Mouse (Mus musculus) heart, postnatal 0 days (tissue): ENCODE results near the gene Csnk1e.

Experiments
- CTCF ChIP-seq: IDR thresholded peaks from 2 replicates; pipeline ENCODE4 v1.5.1; 2016; ENCODE audit warnings: antibody characterized with exemption, control low read depth, low read depth
- EP300 ChIP-seq: IDR thresholded peaks from 2 replicates; pipeline ENCODE4 v1.6.1; 2016; ENCODE audit warnings: antibody characterized with exemption, low read depth

DNA sequence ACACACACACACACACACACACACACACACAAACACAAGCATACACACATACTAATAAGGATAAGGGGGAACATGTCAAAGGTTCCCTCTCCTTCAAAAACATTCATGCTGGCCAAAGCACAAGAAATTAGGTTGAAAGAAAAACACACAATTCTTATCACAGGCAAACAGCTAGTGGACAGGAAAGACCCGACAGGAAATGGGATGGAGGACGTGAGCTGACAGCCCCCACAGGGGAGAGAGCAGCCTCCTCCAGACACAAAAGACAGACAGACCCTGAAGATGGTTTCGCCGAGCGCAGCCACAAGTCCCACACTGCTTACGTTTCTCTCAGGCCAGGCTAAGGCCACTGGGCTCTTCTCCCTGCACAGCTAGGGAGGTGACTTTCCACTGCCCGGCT is 23.4 kb downstream of the Csnk1e start:
- TF ChIP-seq CTCF (no peak), EP300 (0 out of 2 replicates have a peak, but pooled peaks have one; percentile 53)
